Mouse (Mus musculus): ENCODE measurements around the gene Kif1b. TPM values are rescaled to one million over a fixed set of nuclear protein-coding genes. Genes with fewer than 3 reads are reported as not detected.
"Not testable (repeated sequence)": the region's sequence is repeated elsewhere in the genome, so short reads cannot be mapped to it uniquely, and the experiment has no call there.

Kif1b gene
- polyA plus RNA-seq, 1 experiment from 2014 or later, result 173 TPM

DNA sequence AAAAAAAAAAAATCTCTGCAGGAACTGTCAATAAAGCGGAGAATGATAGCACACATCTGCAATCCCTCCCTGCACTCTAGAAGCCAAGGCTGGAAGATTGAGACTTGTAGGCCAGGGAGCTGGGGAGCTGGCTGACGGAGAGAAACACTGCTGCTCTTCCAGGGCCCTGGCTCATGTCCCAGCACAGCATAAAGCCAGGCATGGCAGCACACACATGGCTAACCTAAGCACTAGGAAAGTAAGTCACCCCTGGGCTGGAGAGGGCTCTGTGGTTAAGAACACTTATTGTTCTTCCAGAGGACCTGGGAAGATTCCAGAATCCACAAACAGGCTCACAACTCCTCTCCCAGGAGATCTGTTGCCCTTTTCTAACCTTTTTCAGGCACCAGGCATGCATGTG is 134.8 kb downstream of the Kif1b start:
- ATAC-seq (ENCODE audit: low FRiP score), result no peak
- no peak overlapping the region for H3K4me3 ChIP-seq (ENCODE audit: low read depth, low read length)
- WGBS, result 75% methylated on average over 2 of the region's 2 CpGs
- no peaks in the 10 kb centered on the region for H3K27me3 ChIP-seq (ENCODE audit: control insufficient read depth, insufficient read depth, low read length)
- H3K4me1 ChIP-seq (replicated peaks; ENCODE audit: control insufficient read depth, insufficient read depth, low read length), result no peaks in the 10 kb centered on the region
- H3K9ac ChIP-seq (ENCODE audit: low read depth, low read length), result no peak overlapping the region
- H3K36me3 ChIP-seq (ENCODE audit: control insufficient read depth, insufficient read depth, low read length), result no peaks in the 10 kb centered on the region
- DNase-seq (ENCODE audit: low spot score), result no peak
- H3K4me2 ChIP-seq (replicated peaks; ENCODE audit: low read depth, low read length), result no peak overlapping the region
- no peaks in the 10 kb centered on the region for H3K9me3 ChIP-seq (ENCODE audit: control insufficient read depth, low read length)
- H3K27ac ChIP-seq (ENCODE audit: low read depth, low read length), result no peak overlapping the region

DNA sequence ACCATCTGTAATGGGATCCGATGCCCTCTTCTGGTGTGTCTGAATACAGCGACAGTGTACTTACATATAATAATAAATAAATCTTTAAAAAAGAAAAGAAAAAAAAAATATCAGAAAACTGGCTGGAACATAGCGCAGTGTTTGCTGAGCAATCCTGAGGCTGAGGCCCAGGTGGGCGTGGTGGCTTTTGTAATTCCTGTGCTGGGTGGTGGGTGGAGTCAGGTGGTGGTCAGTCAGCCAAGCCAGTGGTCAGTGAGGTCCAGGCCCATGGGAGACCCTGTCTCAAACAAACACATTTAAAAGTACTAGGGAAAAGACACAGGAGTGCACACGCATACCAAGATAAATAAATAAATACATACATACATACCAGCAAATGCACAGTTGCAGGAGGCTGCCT is 135.4 kb downstream of the Kif1b start:
- no peak overlapping the region for H3K27ac ChIP-seq (ENCODE audit: low read depth, low read length)
- 92% methylated on average over 5 of the region's 5 CpGs for WGBS

DNA sequence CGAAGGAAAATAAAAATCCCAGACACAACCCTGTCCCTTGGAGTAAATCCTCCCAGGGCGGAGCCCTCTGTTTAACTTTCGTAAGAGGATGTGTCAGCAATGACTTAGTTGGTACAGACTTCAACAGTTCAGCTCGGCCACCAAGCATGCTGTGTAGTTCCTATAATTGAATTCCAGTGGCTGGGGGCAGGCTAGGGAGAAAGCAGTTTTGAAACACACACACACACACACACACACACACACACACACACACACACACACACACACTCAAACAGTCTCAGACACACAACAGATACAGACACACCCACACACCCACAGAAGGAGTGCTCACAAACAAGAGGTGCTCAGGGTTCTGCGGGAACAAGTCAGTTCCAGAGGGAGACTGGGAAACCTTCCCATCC is 135.9 kb downstream of the Kif1b start:
- H3K27ac ChIP-seq (ENCODE audit: low read depth, low read length), result no peak overlapping the region
- DNase-seq (ENCODE audit: low spot score) (no peak), ATAC-seq (ENCODE audit: low FRiP score) (no peak)
- H3K4me1 ChIP-seq (replicated peaks; ENCODE audit: control insufficient read depth, insufficient read depth, low read length), result no peaks in the 10 kb centered on the region
- H3K9ac ChIP-seq (ENCODE audit: low read depth, low read length), result no peak overlapping the region
- H3K9me3 ChIP-seq (ENCODE audit: control insufficient read depth, low read length), result no peaks in the 10 kb centered on the region
- 82% methylated on average over 5 of the region's 5 CpGs for WGBS
- no peak overlapping the region for H3K4me3 ChIP-seq (ENCODE audit: low read depth, low read length)
- H3K4me2 ChIP-seq (replicated peaks; ENCODE audit: low read depth, low read length), result no peak overlapping the region
- no peaks in the 10 kb centered on the region for H3K36me3 ChIP-seq (ENCODE audit: control insufficient read depth, insufficient read depth, low read length)
- H3K27me3 ChIP-seq (ENCODE audit: control insufficient read depth, insufficient read depth, low read length), result no peaks in the 10 kb centered on the region

More for the DNA sequence above, 135.4 kb downstream of the Kif1b start:
- DNase-seq (ENCODE audit: low spot score) (no peak), ATAC-seq (ENCODE audit: low FRiP score) (no peak)
- no peak overlapping the region for H3K9ac ChIP-seq (ENCODE audit: low read depth, low read length)
- no peaks in the 10 kb centered on the region for H3K27me3 ChIP-seq (ENCODE audit: control insufficient read depth, insufficient read depth, low read length)
- H3K4me1 ChIP-seq (replicated peaks; ENCODE audit: control insufficient read depth, insufficient read depth, low read length), result no peaks in the 10 kb centered on the region
- no peaks in the 10 kb centered on the region for H3K9me3 ChIP-seq (ENCODE audit: control insufficient read depth, low read length)
- H3K4me2 ChIP-seq (replicated peaks; ENCODE audit: low read depth, low read length), result no peak overlapping the region
- H3K36me3 ChIP-seq (ENCODE audit: control insufficient read depth, insufficient read depth, low read length), result no peaks in the 10 kb centered on the region
- H3K4me3 ChIP-seq (ENCODE audit: low read depth, low read length), result no peak overlapping the region

DNA sequence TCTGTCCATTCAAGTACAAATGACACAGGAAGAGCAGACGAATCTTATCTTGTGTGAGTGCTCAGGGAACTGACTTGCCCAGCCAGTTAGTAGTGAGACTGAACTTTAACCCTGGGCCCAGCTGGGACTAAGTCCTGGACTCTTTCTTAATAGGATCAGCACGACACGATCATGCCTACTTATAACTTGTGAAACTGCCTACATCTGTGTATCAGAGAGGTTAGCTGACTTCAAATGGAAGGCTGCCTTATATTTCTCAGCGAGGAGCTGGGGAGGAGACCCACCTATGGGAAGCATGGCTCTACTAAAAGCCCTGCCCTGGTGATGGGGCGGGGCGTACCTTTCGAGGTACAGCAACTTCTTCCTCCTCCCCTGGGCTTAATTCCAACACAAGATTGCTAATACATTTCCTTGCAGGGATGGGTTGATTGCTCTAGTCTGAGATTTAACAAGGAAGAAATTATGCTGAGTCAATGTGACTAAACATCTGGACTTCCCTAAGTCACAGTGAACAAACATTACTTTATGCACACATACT is 137.0 kb downstream of the Kif1b start:
- Histone ChIP-seq H3K4me2 (replicated peaks; ENCODE audit: low read depth, low read length) (no peak overlapping the region), H3K27ac (ENCODE audit: low read depth, low read length) (no peak overlapping the region), H3K9me3 (ENCODE audit: control insufficient read depth, low read length) (no peaks in the 10 kb centered on the region), H3K4me3 (ENCODE audit: low read depth, low read length) (no peak overlapping the region), H3K4me1 (replicated peaks; ENCODE audit: control insufficient read depth, insufficient read depth, low read length) (no peaks in the 10 kb centered on the region), H3K9ac (ENCODE audit: low read depth, low read length) (no peak overlapping the region), H3K27me3 (ENCODE audit: control insufficient read depth, insufficient read depth, low read length) (no peaks in the 10 kb centered on the region), H3K36me3 (ENCODE audit: control insufficient read depth, insufficient read depth, low read length) (no peaks in the 10 kb centered on the region)
- ATAC-seq (ENCODE audit: low FRiP score), result no peak
- 75% methylated on average over 7 of the region's 7 CpGs for WGBS
- no peak for DNase-seq (ENCODE audit: low spot score)

DNA sequence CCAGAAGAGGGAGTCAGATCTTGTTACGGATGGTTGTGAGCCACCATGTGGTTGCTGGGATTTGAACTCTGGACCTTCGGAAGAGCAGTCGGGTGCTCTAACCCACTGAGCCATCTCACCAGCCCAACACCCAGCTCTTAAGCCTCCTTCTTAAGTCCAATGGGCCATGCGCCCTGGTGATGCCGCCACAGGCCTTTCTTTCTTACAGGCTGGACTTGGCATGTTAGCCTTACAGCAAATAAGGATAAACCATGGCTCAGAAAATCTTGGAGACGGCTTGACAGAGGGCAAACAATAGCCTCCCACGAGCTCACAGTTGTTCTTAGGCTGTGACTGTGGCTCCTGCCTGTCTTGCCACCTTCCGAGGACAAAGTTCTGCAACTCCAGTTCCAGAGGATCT is 137.6 kb downstream of the Kif1b start:
- not testable (repeated sequence) for DNase-seq (ENCODE audit: low spot score); H3K4me1 ChIP-seq (replicated peaks; ENCODE audit: control insufficient read depth, insufficient read depth, low read length); H3K9ac ChIP-seq (ENCODE audit: low read depth, low read length); H3K4me2 ChIP-seq (replicated peaks; ENCODE audit: low read depth, low read length); H3K27ac ChIP-seq (ENCODE audit: low read depth, low read length); H3K9me3 ChIP-seq (ENCODE audit: control insufficient read depth, low read length); H3K27me3 ChIP-seq (ENCODE audit: control insufficient read depth, insufficient read depth, low read length); H3K36me3 ChIP-seq (ENCODE audit: control insufficient read depth, insufficient read depth, low read length); H3K4me3 ChIP-seq (ENCODE audit: low read depth, low read length); ATAC-seq (ENCODE audit: low FRiP score)
- WGBS, result 86% methylated on average over 7 of the region's 8 CpGs

DNA sequence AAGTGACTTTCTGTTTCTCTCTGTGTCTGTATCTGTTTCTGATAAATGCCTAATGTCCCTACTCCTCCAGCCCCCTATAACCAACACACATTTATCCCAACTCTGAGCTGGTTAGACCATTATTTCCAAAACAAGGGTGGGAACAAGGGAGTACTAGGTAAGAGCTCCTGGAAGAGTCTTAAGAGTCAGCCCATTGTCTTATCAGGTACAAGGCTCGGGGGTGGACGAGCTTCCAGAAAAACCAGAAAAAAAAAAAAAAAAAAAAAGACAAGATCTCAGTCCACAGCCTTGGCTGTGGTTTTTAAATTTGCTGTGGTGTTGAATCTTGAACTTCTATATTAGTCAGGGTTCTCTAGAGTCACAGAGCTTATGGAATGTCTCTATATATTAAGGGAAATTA is 139.5 kb downstream of the Kif1b start:
- no peak overlapping the region for H3K4me3 ChIP-seq (ENCODE audit: low read depth, low read length)

DNA sequence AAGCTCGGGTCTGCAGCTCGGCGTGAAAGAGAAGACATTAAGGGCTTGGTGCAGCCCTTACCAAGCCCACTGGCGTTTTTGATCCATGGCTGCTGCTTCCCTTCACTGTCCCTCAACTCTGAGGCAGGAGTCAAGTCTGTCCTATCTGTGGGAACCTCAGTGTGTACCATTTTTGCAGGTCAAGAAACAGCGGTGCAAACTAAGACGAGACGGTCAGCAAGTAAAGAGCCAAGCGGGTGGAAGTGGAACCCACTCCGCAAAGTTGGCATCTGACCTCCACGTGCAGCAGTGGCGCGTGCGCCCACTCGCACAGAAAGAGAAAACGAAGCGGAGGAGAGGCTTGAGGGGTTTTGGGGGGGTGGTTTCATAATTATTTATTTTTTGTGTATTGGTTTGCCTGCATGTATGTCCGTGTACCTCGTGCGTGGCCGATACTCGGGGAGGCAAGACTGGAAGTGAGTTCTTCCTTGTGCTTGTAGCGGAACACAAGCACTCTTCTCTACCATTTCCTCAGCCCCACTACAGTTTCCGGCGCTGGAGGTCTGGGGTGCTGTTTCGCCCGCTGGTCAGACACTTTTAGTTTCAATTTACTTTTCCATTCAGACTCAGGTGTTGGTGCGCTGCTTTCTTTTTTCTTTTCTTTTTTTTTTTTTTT is 140.4 kb downstream of the Kif1b start:
- no peaks in the 10 kb centered on the region for H3K4me1 ChIP-seq (replicated peaks; ENCODE audit: control insufficient read depth, insufficient read depth, low read length)
- ATAC-seq (ENCODE audit: low FRiP score) (peak; percentile 71), DNase-seq (ENCODE audit: low spot score) (no peak)
- H3K27me3 ChIP-seq (ENCODE audit: control insufficient read depth, insufficient read depth, low read length), result no peaks in the 10 kb centered on the region
- H3K27ac ChIP-seq (ENCODE audit: low read depth, low read length), result peak overlapping the region; percentile 78; the same call in 1 of the 2 replicates
- H3K4me3 ChIP-seq (ENCODE audit: low read depth, low read length), result peak overlapping the region; percentile 92
- H3K36me3 ChIP-seq (ENCODE audit: control insufficient read depth, insufficient read depth, low read length), result no peaks in the 10 kb centered on the region
- H3K9me3 ChIP-seq (ENCODE audit: control insufficient read depth, low read length), result no peaks in the 10 kb centered on the region
- H3K9ac ChIP-seq (ENCODE audit: low read depth, low read length), result peak overlapping the region; percentile 84
- peak overlapping the region; percentile 86 for H3K4me2 ChIP-seq (replicated peaks; ENCODE audit: low read depth, low read length)
- WGBS, result 1% methylated on average over 27 of the region's 27 CpGs

More for the DNA sequence above, 139.5 kb downstream of the Kif1b start:
- no peaks in the 10 kb centered on the region for H3K9me3 ChIP-seq (ENCODE audit: control insufficient read depth, low read length)
- H3K27ac ChIP-seq (ENCODE audit: low read depth, low read length), result no peak overlapping the region
- no peak overlapping the region for H3K9ac ChIP-seq (ENCODE audit: low read depth, low read length)
- 98% methylated on average over 2 of the region's 2 CpGs for WGBS
- ATAC-seq (ENCODE audit: low FRiP score) (no peak), DNase-seq (ENCODE audit: low spot score) (no peak)
- no peak overlapping the region for H3K4me2 ChIP-seq (replicated peaks; ENCODE audit: low read depth, low read length)
- no peaks in the 10 kb centered on the region for H3K36me3 ChIP-seq (ENCODE audit: control insufficient read depth, insufficient read depth, low read length)
- no peaks in the 10 kb centered on the region for H3K4me1 ChIP-seq (replicated peaks; ENCODE audit: control insufficient read depth, insufficient read depth, low read length)
- H3K27me3 ChIP-seq (ENCODE audit: control insufficient read depth, insufficient read depth, low read length), result no peaks in the 10 kb centered on the region

DNA sequence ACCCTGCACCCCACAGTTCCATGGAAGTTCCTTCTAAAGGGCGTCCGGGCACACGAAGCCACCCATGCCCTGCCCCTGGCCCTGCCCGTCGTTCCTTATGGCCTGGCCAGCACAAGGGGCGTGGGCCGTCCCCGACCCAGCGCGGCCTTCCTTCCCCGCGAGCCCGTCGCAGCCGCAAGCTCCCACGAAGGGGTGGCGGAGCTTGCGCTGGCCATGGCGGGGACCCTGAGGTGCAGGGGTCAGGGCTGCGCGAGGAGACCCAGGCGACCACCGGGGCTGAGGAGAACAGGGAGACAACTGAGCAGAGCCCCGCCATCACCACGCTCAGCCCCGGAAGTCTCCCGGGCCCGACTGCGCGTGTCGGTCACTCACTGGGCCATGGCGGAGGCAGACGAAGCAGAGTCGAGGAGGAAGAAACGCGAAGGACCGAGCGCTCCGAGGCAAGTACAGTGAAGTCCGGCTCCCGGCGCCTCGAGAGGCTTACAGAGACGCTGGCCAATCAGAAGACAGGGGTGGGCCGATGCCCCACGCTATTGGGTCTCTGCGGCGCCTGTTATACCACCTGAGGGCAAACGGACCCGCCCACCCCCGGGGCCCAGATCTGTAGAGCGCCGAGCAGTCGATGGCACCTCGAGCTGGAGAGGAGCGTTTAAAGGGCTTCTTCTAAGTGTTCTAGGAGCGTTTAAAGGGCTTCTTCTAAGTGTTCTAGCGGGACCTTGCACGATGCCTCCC is 141.1 kb downstream of the Kif1b start, which contains the start of gene Pgd:
Gene Pgd, minus strand, starts transcription at position 557 of the 732 bp plus-strand sequence.
- H3K27ac ChIP-seq (ENCODE audit: low read depth, low read length), result peak within 1 kb of the TSS; percentile 78
- ATAC-seq (ENCODE audit: low FRiP score), result peak; percentile 99

More for the DNA sequence above, 141.1 kb downstream of the Kif1b start, which contains the start of gene Pgd:
- peak within 1 kb of the TSS; percentile 84 for H3K9ac ChIP-seq (ENCODE audit: low read depth, low read length)
- peak within 1 kb of the TSS; percentile 86 for H3K4me2 ChIP-seq (replicated peaks; ENCODE audit: low read depth, low read length)
- WGBS, result under 1% methylated on average over 59 of the region's 59 CpGs
- H3K27me3 ChIP-seq (ENCODE audit: control insufficient read depth, insufficient read depth, low read length), result no peaks in the 10 kb centered on the region
- H3K36me3 ChIP-seq (ENCODE audit: control insufficient read depth, insufficient read depth, low read length), result no peaks in the 10 kb centered on the region
- H3K4me1 ChIP-seq (replicated peaks; ENCODE audit: control insufficient read depth, insufficient read depth, low read length), result no peaks in the 10 kb centered on the region
- peak; percentile 96 for DNase-seq (ENCODE audit: low spot score)
- peak within 1 kb of the TSS; percentile 92 for H3K4me3 ChIP-seq (ENCODE audit: low read depth, low read length)
- no peaks in the 10 kb centered on the region for H3K9me3 ChIP-seq (ENCODE audit: control insufficient read depth, low read length)
